Mouse (Mus musculus): ENCODE results near the gene Tgfbi. TPM values are rescaled to one million over a fixed set of nuclear protein-coding genes. Genes with fewer than 3 reads are reported as not detected.

Gene Tgfbi
- 0.60 TPM for polyA plus RNA-seq (2017; shearing (Covaris generic))

GRCm38 (mm10) chr13:56609103-56609856 is at the start of gene Tgfbi:
Tgfbi (plus strand) TSS chr13:56609523.

Other genes starting within 250 kb of the Tgfbi start
- gene Gm3045, start 182.9 kb upstream of the Tgfbi start, polyA plus RNA-seq (2017; shearing (Covaris generic)) = not detected
- not detected for gene Slc25a48, start 171.2 kb upstream of the Tgfbi start, polyA plus RNA-seq (2017; shearing (Covaris generic))
- gene Il9, start 127.3 kb upstream of the Tgfbi start, polyA plus RNA-seq (2017; shearing (Covaris generic)) = not detected
- 0.21 TPM for gene Fbxl21, start 87.1 kb upstream of the Tgfbi start, polyA plus RNA-seq (2017; shearing (Covaris generic))
- not detected for gene Lect2, start 61.0 kb upstream of the Tgfbi start, polyA plus RNA-seq (2017; shearing (Covaris generic))
- gene Smad5, start 93.5 kb downstream of the Tgfbi start, polyA plus RNA-seq (2017; shearing (Covaris generic)) = 19.8 TPM
- gene Gm45623, start 144.3 kb downstream of the Tgfbi start, polyA plus RNA-seq (2017; shearing (Covaris generic)) = not detected

All from activated CD4-positive, CD25-positive, alpha-beta regulatory T cell, adult 9 weeks (primary cell).